Comparison of ENCODE assay signal across 23 mouse cellular contexts in genomic region chr12:49737100-49737499, GRCm38 (mm10).
DNase-seq lines count a peak whose midpoint lies in the region; ATAC-seq and TF ChIP-seq lines count a peak whose summit lies in the region.
"Had no signal": no experiment of that assay in that cellular context is flagged by ENCODE, and none has a peak within 500 bp of the region (broad histone marks: within the 10 kb centered on the region; RNA-seq: fewer than 3 reads in every experiment).

No protein-coding gene starts in this region.

- WGBS in embryonic facial prominence, embryonic 14.5 days: 67% methylated on average over 4 of the region's 4 CpGs
- WGBS in embryonic facial prominence, embryonic 10.5 days: 86% methylated on average over 4 of the region's 4 CpGs
- WGBS in kidney, postnatal 0 days: 45% methylated on average over 4 of the region's 4 CpGs

- no peaks in the 10 kb centered on the region for H3K36me3 ChIP-seq in embryonic facial prominence, embryonic 14.5 days (ENCODE audit: control insufficient read depth, insufficient read depth, low read length)
- no peaks in the 10 kb centered on the region for H3K36me3 ChIP-seq in embryonic facial prominence, embryonic 10.5 days (replicated peaks)
- H3K36me3 ChIP-seq in kidney, postnatal 0 days (ENCODE audit: insufficient read depth, low read length): no peaks in the 10 kb centered on the region
- H3K36me3 ChIP-seq: heart, embryonic 12.5 days; hindbrain, embryonic 15.5 days; intestine, embryonic 15.5 days; limb, embryonic 13.5 days; neural tube, embryonic 13.5 days had no signal

- no peak overlapping the region for H3K4me2 ChIP-seq in embryonic facial prominence, embryonic 14.5 days (ENCODE audit: low read depth, low read length)
- no peak overlapping the region for H3K4me2 ChIP-seq in kidney, postnatal 0 days (ENCODE audit: low read length)
- H3K4me2 ChIP-seq: heart, embryonic 12.5 days; hindbrain, embryonic 15.5 days; intestine, embryonic 15.5 days; limb, embryonic 13.5 days; neural tube, embryonic 13.5 days had no signal

- no peaks in the 10 kb centered on the region for H3K27me3 ChIP-seq in embryonic facial prominence, embryonic 14.5 days (replicated peaks; ENCODE audit: control insufficient read depth, insufficient read depth, low read length)
- H3K27me3 ChIP-seq in embryonic facial prominence, embryonic 10.5 days (replicated peaks; ENCODE audit: low read depth, poor library complexity, severe bottlenecking): no peaks in the 10 kb centered on the region
- no peaks in the 10 kb centered on the region for H3K27me3 ChIP-seq in kidney, postnatal 0 days (ENCODE audit: insufficient read depth, low read length)
- H3K27me3 ChIP-seq: heart, embryonic 12.5 days; hindbrain, embryonic 15.5 days; intestine, embryonic 15.5 days; limb, embryonic 13.5 days; megakaryocyte, embryonic 14.5 days; neural tube, embryonic 13.5 days had no signal

- H3K4me3 ChIP-seq in embryonic facial prominence, embryonic 14.5 days (ENCODE audit: low read depth, low read length): no peak overlapping the region
- no peak overlapping the region for H3K4me3 ChIP-seq in embryonic facial prominence, embryonic 10.5 days
- no peak overlapping the region for H3K4me3 ChIP-seq in kidney, postnatal 0 days (replicated peaks; ENCODE audit: low read depth, low read length)
- H3K4me3 ChIP-seq: heart, embryonic 12.5 days; hindbrain, embryonic 15.5 days; intestine, embryonic 15.5 days; limb, embryonic 13.5 days; megakaryocyte, embryonic 14.5 days; neural tube, embryonic 13.5 days had no signal

- H3K9me3 ChIP-seq in embryonic facial prominence, embryonic 14.5 days (ENCODE audit: control insufficient read depth, low read length): no peaks in the 10 kb centered on the region
- no peaks in the 10 kb centered on the region for H3K9me3 ChIP-seq in embryonic facial prominence, embryonic 10.5 days
- H3K9me3 ChIP-seq in kidney, postnatal 0 days (replicated peaks; ENCODE audit: low read length): no peaks in the 10 kb centered on the region
- H3K9me3 ChIP-seq: heart, embryonic 12.5 days; hindbrain, embryonic 15.5 days; intestine, embryonic 15.5 days; limb, embryonic 13.5 days; megakaryocyte, embryonic 14.5 days; neural tube, embryonic 13.5 days had no signal

- H3K9ac ChIP-seq in embryonic facial prominence, embryonic 14.5 days (ENCODE audit: low read depth, low read length): no peak overlapping the region
- no peak overlapping the region for H3K9ac ChIP-seq in kidney, postnatal 0 days (ENCODE audit: low read depth, low read length)
- H3K9ac ChIP-seq: heart, embryonic 12.5 days; hindbrain, embryonic 15.5 days; intestine, embryonic 15.5 days; limb, embryonic 13.5 days; liver, embryonic 14.5 days; neural tube, embryonic 13.5 days had no signal

- no peak overlapping the region for H3K27ac ChIP-seq in embryonic facial prominence, embryonic 14.5 days (replicated peaks; ENCODE audit: low read depth, low read length)
- H3K27ac ChIP-seq in embryonic facial prominence, embryonic 10.5 days (replicated peaks): no peak overlapping the region
- no peak overlapping the region for H3K27ac ChIP-seq in kidney, postnatal 0 days
- H3K27ac ChIP-seq: hindbrain, embryonic 15.5 days; intestine, embryonic 15.5 days; limb, embryonic 13.5 days; liver, embryonic 14.5 days; neural tube, embryonic 13.5 days had no signal

- DNase-seq in embryonic facial prominence, embryonic 14.5 days (ENCODE audit: low spot score): peak; percentile 42
- DNase-seq in embryonic facial prominence, embryonic 10.5 days (ENCODE audit: low spot score): no peak
- peak; percentile 84 for DNase-seq in kidney, postnatal 0 days (ENCODE audit: low spot score)
- DNase-seq in kidney, postnatal 4 days: no peak
- DNase-seq in lung, postnatal 10 days: peak; percentile 4
- DNase-seq in lung, postnatal 4 days: no peak
- no peak for DNase-seq in heart, postnatal 10 days
- DNase-seq in adrenal gland, adult (ENCODE audit: inconsistent age in 2 of 2, low spot score in 1 of 2): no peak
- DNase-seq: adrenal gland, postnatal 10 days; cerebellum, adult 11-12 months; cerebellum, postnatal 14 days; embryo, embryonic 11 days; layer of hippocampus, adult 9-11 months; midbrain, embryonic 14.5 days; thymus, postnatal 14 days had no signal

- no peak for TF ChIP-seq CTCF in kidney, postnatal 0 days (IDR thresholded peaks at IDR 0.05; ENCODE audit: low read depth)

- no peaks in the 10 kb centered on the region for H3K4me1 ChIP-seq in embryonic facial prominence, embryonic 14.5 days (ENCODE audit: control insufficient read depth, insufficient read depth, low read length)
- H3K4me1 ChIP-seq in embryonic facial prominence, embryonic 10.5 days: no peaks in the 10 kb centered on the region
- H3K4me1 ChIP-seq in kidney, postnatal 0 days (replicated peaks; ENCODE audit: insufficient read depth, low read length): no peaks in the 10 kb centered on the region
- H3K4me1 ChIP-seq: heart, embryonic 12.5 days; hindbrain, embryonic 15.5 days; intestine, embryonic 15.5 days; limb, embryonic 13.5 days; megakaryocyte, embryonic 14.5 days; neural tube, embryonic 13.5 days had no signal

- intact Hi-C loops in heart, postnatal 10 days (cut with DNase I): no loop called here

- ATAC-seq in embryonic facial prominence, embryonic 14.5 days (ENCODE audit: low read depth): no peak
- ATAC-seq in kidney, postnatal 0 days (replicated peaks; ENCODE audit: low FRiP score, low read depth): no peak; the same call in 1 of the 2 replicates
- ATAC-seq: intestine, embryonic 15.5 days; Patski had no signal

Comparison
In these comparisons a context has a peak if more than half of its experiments do, and no peak if none do; other contexts are left out.
1. DNase-seq: peak in embryonic facial prominence, embryonic 14.5 days (single experiment), kidney, postnatal 0 days (single experiment) and lung, postnatal 10 days (single experiment); none in embryonic facial prominence, embryonic 10.5 days (single experiment), kidney, postnatal 4 days (0 of 2), lung, postnatal 4 days (0 of 2), heart, postnatal 10 days (0 of 2) and adrenal gland, adult (0 of 2).